Mouse (Mus musculus) left cerebral cortex, adult 6 months (tissue): ENCODE results near the gene Mios. TPM values are rescaled to one million over a fixed set of nuclear protein-coding genes. Genes with fewer than 3 reads are reported as not detected.

Source experiments
- long read RNA-seq, 2 experiments: library from polyadenylated mRNA; unstranded; transcript quantifications; one replicate each; pipeline ENCODE4 v2.0.0; 2019 to 2020
- polyA plus RNA-seq: library from polyadenylated mRNA; unstranded; fragments of <200 nt; fragmentation: Nextera tagmentation; gene quantifications from 2 replicates; pipeline ENCODE4 v1.2.3, GENCODE M21; 2021

Gene Mios
- 10.8 and 12.7 TPM in 2 replicates for polyA plus RNA-seq
- long read RNA-seq, experiment 1, transcript Mios-201 (12 exons, 3,710 nt): major isoform, 64 of 92 reads
- long read RNA-seq, experiment 1, partial matches to known transcripts: 13 of 92 reads
- long read RNA-seq, experiment 1, other reads (novel, unspliced or antisense): 15 of 92 reads
- long read RNA-seq, experiment 2, transcript Mios-201 (12 exons, 3,710 nt): major isoform, 10 of 22 reads
- long read RNA-seq, experiment 2, partial matches to known transcripts: 7 of 22 reads
- long read RNA-seq, experiment 2, other reads (novel, unspliced or antisense): 4 of 22 reads

GRCm38 (mm10) chr6:8209047-8209865 lies at the start of gene Mios:
Gene Mios (plus strand): TSS chr6:8209222.

DNA sequence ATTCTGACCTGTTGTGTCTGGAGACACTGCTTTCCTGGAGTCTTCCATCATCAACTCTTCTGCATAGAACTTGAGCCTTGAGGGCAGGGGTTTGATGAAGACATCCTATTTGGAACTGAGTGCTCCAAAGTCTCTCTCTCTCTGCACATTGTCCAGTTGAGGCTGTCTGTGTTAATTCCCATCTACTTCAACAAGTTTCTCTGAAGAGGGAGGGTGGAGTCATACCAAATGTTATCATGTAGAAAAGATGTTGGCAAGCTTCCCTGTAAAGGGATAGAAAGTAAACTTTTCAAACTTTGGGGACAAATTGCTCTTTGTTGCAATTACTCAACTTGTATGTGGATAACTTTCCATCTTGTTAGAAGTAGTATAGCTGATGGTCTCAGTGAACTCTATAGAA lies 16.5 kb upstream of the Mios start, which contains the start of gene Col28a1:
TSS of gene Col28a1 (minus strand) at position 101 of the 400 bp plus-strand sequence.

DNA sequence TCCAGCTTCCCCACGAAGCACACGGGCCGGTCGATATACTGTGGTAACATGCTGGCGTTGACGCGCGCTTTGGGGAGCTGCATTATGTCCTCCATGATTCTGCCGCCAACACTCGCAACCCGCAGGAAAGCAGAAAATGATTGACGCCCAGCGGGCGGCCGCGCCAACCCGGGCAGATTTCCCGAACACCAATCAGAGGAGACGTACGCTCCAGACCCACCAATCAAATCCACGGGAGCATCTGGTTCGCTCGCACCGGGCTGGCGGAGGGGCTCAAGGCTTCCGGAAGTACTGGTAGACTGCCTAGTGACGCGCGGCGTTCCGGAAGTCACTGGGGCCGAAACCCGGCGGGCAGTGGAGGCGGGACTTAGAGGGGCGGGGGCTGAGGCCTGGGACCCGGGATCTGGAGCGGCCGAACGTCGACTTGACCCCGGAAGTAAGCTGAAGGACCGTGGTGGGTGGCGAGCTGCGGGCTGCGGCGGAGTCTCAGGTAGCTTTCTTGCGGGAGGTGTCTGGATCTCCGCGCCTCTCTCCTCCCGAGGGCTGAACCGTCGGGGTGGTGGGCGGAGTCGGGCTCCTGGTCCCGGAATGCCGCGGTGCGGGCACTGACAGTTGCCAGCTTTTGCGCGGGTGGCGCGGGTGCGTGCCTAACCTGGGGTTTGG lies 50.1 kb downstream of the Mios start, which contains the start of the genes Rpa3, Umad1 and Gm45062:
TSS of gene Rpa3 (minus strand) at position 170 of the 663 bp plus-strand sequence.
TSS of gene Umad1 (plus strand) at position 285 of the 663 bp plus-strand sequence.
TSS of gene Gm45062 (plus strand) at position 447 of the 663 bp plus-strand sequence.

Other genes with a start within 250 kb of the Mios start
- gene Col28a1, start 16.6 kb upstream of the Mios start, polyA plus RNA-seq: 0.05 and 0.06 TPM in 2 replicates
- 42.7 and 47.2 TPM in 2 replicates for gene Rpa3, start 50.0 kb downstream of the Mios start, polyA plus RNA-seq
- gene Umad1, start 50.1 kb downstream of the Mios start, polyA plus RNA-seq: 54.0 and 61.0 TPM in 2 replicates
- gene Gm45062, start 50.2 kb downstream of the Mios start, polyA plus RNA-seq: 0.75 and 6.5 TPM in 2 replicates